Mouse (Mus musculus) splenic B cell, adult 2 months (primary cell): ENCODE measurements around the gene Taar3.

Source experiments
- DNase-seq: peaks from one replicate; pipeline ENCODE4 v3.0.0-alpha.2; 2011; ENCODE audit warnings: low read depth, low spot score
- H3K27me3 ChIP-seq: 2 replicates; pipeline ENCODE4 v1.6.1; 2012; ENCODE audit warnings: mild to moderate bottlenecking, low read length, moderate library complexity, mixed read lengths; ENCODE audit not compliant: control insufficient read depth, poor library complexity, insufficient read depth, severe bottlenecking
- H3K36me3 ChIP-seq: 2 replicates; pipeline ENCODE4 v1.6.1; 2012; ENCODE audit warnings: mild to moderate bottlenecking, low read length, moderate library complexity, mixed read lengths; ENCODE audit not compliant: control insufficient read depth, poor library complexity, insufficient read depth, severe bottlenecking

Gene Taar3

GRCm38 (mm10) chr10:23970656-23971165 is 21.4 kb downstream of the Taar3 start, which contains the start of gene Taar5:
TSS of gene Taar5 (plus strand) at chr10:23970706.
- H3K36me3 ChIP-seq, result no peaks in the 10 kb centered on the region
- no peak for DNase-seq

GRCm38 (mm10) chr10:23971256-23971655 is 21.9 kb downstream of the Taar3 start:
- Histone ChIP-seq H3K27me3 (no peaks in the 10 kb centered on the region), H3K36me3 (no peaks in the 10 kb centered on the region)
- DNase-seq, result no peak

More at GRCm38 (mm10) chr10:23970656-23971165, 21.4 kb downstream of the Taar3 start, which contains the start of gene Taar5:
- H3K27me3 ChIP-seq, result no peaks in the 10 kb centered on the region

- no peak for DNase-seq
- Histone ChIP-seq H3K27me3 (no peaks in the 10 kb centered on the region), H3K36me3 (no peaks in the 10 kb centered on the region)
Measured at GRCm38 (mm10) chr10:23977958-23978357, 28.6 kb downstream of the Taar3 start.

- Histone ChIP-seq H3K36me3 (no peaks in the 10 kb centered on the region), H3K27me3 (no peaks in the 10 kb centered on the region)
- peak; percentile 45 for DNase-seq
Measured at GRCm38 (mm10) chr10:23978901-23979705, 29.7 kb downstream of the Taar3 start.

GRCm38 (mm10) chr10:23985546-23985945 is 36.2 kb downstream of the Taar3 start, which contains the start of gene Taar6:
TSS of gene Taar6 (minus strand) at chr10:23985646.
- Histone ChIP-seq H3K36me3 (no peaks in the 10 kb centered on the region), H3K27me3 (no peaks in the 10 kb centered on the region)
- no peak for DNase-seq

GRCm38 (mm10) chr10:23986419-23986818 is 37.1 kb downstream of the Taar3 start:
- H3K27me3 ChIP-seq, result no peaks in the 10 kb centered on the region
- no peaks in the 10 kb centered on the region for H3K36me3 ChIP-seq
- no peak for DNase-seq

- DNase-seq, result no peak
- Histone ChIP-seq H3K27me3 (no peaks in the 10 kb centered on the region), H3K36me3 (no peaks in the 10 kb centered on the region)
Measured at GRCm38 (mm10) chr10:23993381-23993780, 44.0 kb downstream of the Taar3 start, which contains the start of gene Taar7a. TSS of gene Taar7a (minus strand) at chr10:23993481.

GRCm38 (mm10) chr10:23999639-24000038 is 50.3 kb downstream of the Taar3 start, which contains the start of gene Taar7b:
TSS of gene Taar7b (plus strand) at chr10:23999939.
- H3K36me3 ChIP-seq, result no peaks in the 10 kb centered on the region
- no peak for DNase-seq
- no peaks in the 10 kb centered on the region for H3K27me3 ChIP-seq
